Mouse (Mus musculus): ENCODE measurements around the gene Nptxr. TPM values are rescaled to one million over a fixed set of nuclear protein-coding genes. Genes with fewer than 3 reads are reported as not detected.
"Not testable (repeated sequence)": the region's sequence is repeated elsewhere in the genome, so short reads cannot be mapped to it uniquely, and the experiment has no call there.

The Nptxr gene
- total RNA-seq, 2 experiments from 2014 or later, result 17.2 to 17.3 TPM

GRCm38 (mm10) chr15:79823588-79824280 is 19.2 kb upstream of the Nptxr start:
- no peak for DNase-seq (ENCODE audit: low spot score in 2 of 2)

GRCm38 (mm10) chr15:79822265-79823199 is 18.0 kb upstream of the Nptxr start:
- DNase-seq (ENCODE audit: low spot score in 2 of 2), result no peak

- no peak for DNase-seq (ENCODE audit: low spot score in 2 of 2)
Measured at GRCm38 (mm10) chr15:79818325-79818724, 13.8 kb upstream of the Nptxr start.

GRCm38 (mm10) chr15:79813666-79814258 is 9.2 kb upstream of the Nptxr start:
- DNase-seq (ENCODE audit: low spot score in 2 of 2), result no peak

GRCm38 (mm10) chr15:79812840-79813239 is 8.3 kb upstream of the Nptxr start:
- DNase-seq (ENCODE audit: low spot score in 2 of 2), result not testable (repeated sequence)

- no peak for DNase-seq (ENCODE audit: low spot score in 2 of 2)
Measured at GRCm38 (mm10) chr15:79810997-79811396, 6.4 kb upstream of the Nptxr start.

GRCm38 (mm10) chr15:79810061-79810460 is 5.5 kb upstream of the Nptxr start:
- DNase-seq (ENCODE audit: low spot score in 2 of 2), result no peak

GRCm38 (mm10) chr15:79808658-79809057 is 4.1 kb upstream of the Nptxr start:
- DNase-seq (ENCODE audit: low spot score in 2 of 2), result no peak

- DNase-seq (ENCODE audit: low spot score in 2 of 2), result no peak
Measured at GRCm38 (mm10) chr15:79808114-79808513, 3.5 kb upstream of the Nptxr start.

- DNase-seq (ENCODE audit: low spot score in 2 of 2), result no peak
Measured at GRCm38 (mm10) chr15:79807050-79807449, 2.5 kb upstream of the Nptxr start.

- DNase-seq (ENCODE audit: low spot score in 2 of 2), result no peak
Measured at GRCm38 (mm10) chr15:79805246-79805645, 680 bp upstream of the Nptxr start.

GRCm38 (mm10) chr15:79803533-79804351 is 824 bp downstream of the Nptxr start:
- DNase-seq (ENCODE audit: low spot score in 2 of 2), result no peak

- DNase-seq (ENCODE audit: low spot score in 2 of 2), result no peak
Measured at GRCm38 (mm10) chr15:79802304-79802703, 2.3 kb downstream of the Nptxr start.

GRCm38 (mm10) chr15:79801646-79802045 is 2.9 kb downstream of the Nptxr start:
- DNase-seq (ENCODE audit: low spot score in 2 of 2), result no peak

GRCm38 (mm10) chr15:79800701-79801100 is 3.9 kb downstream of the Nptxr start:
- no peak for DNase-seq (ENCODE audit: low spot score in 2 of 2)

GRCm38 (mm10) chr15:79798591-79798990 is 6.0 kb downstream of the Nptxr start:
- no peak for DNase-seq (ENCODE audit: low spot score in 2 of 2)

- DNase-seq (ENCODE audit: low spot score in 2 of 2), result no peak
Measured at GRCm38 (mm10) chr15:79797680-79798079, 6.9 kb downstream of the Nptxr start.

GRCm38 (mm10) chr15:79797096-79797495 is 7.5 kb downstream of the Nptxr start:
- no peak for DNase-seq (ENCODE audit: low spot score in 2 of 2)

GRCm38 (mm10) chr15:79796256-79796655 is 8.3 kb downstream of the Nptxr start:
- no peak for DNase-seq (ENCODE audit: low spot score in 2 of 2)

- DNase-seq (ENCODE audit: low spot score in 2 of 2), result no peak
Measured at GRCm38 (mm10) chr15:79794173-79794572, 10.4 kb downstream of the Nptxr start.

GRCm38 (mm10) chr15:79793076-79793475 is 11.5 kb downstream of the Nptxr start:
- DNase-seq (ENCODE audit: low spot score in 2 of 2), result no peak

All from adrenal gland, postnatal 4 days (tissue).